Mouse (Mus musculus) forebrain, embryonic 12.5 days (tissue): ENCODE data around the gene Ggcx. TPM values are rescaled to one million over a fixed set of nuclear protein-coding genes. Genes with fewer than 3 reads are reported as not detected.
"Not testable (repeated sequence)": the region's sequence is repeated elsewhere in the genome, so short reads cannot be mapped to it uniquely, and the experiment has no call there.

ENCODE experiments used
- ATAC-seq: fragments of 200-750 bp; cut with Nextera tagmentation; 2 replicates; pipeline ENCODE4 v1.8.0; 2017; ENCODE audit warnings: moderate TSS enrichment; ENCODE audit not compliant: low FRiP score
- H3K27ac ChIP-seq: fragments of 300-500 bp; sonication (generic); 2 replicates; pipeline ENCODE4 v1.5.1; 2016; ENCODE audit warnings: mild to moderate bottlenecking
- H3K27me3 ChIP-seq: fragments of 300-500 bp; sonication (generic); 2 replicates; pipeline ENCODE4 v1.6.1; 2016; ENCODE audit warnings: mild to moderate bottlenecking
- H3K36me3 ChIP-seq: fragments of 300-500 bp; sonication (generic); replicated peaks from 2 replicates; pipeline ENCODE4 v1.6.1; 2016; ENCODE audit warnings: mild to moderate bottlenecking
- H3K4me1 ChIP-seq: fragments of 300-500 bp; sonication (generic); 2 replicates; pipeline ENCODE4 v1.6.1; 2016
- H3K4me2 ChIP-seq: fragments of 300-500 bp; sonication (generic); 2 replicates; pipeline ENCODE4 v1.6.1; 2016; ENCODE audit warnings: mild to moderate bottlenecking, moderate library complexity
- H3K4me3 ChIP-seq: fragments of 300-500 bp; sonication (generic); replicated peaks from 2 replicates; pipeline ENCODE4 v1.5.1; 2016; ENCODE audit warnings: mild to moderate bottlenecking
- H3K9ac ChIP-seq: fragments of 300-500 bp; sonication (generic); 2 replicates; pipeline ENCODE4 v1.6.1; 2016; ENCODE audit warnings: mild to moderate bottlenecking
- H3K9me3 ChIP-seq: fragments of 300-500 bp; sonication (generic); 2 replicates; pipeline ENCODE4 v1.6.1; 2016
- WGBS: fragments of 180-500 bp; shearing (Covaris S2); methylation state at CpG from one replicate; pipeline ENCODE4 v1.1.7; 2016; 5-methylcytosine and 5-hydroxymethylcytosine counted together
- polyA plus RNA-seq: library from polyadenylated mRNA; unstranded; fragments of >200 nt; fragmentation: Nextera tagmentation; extraction: Ambion mirVana; gene quantifications from 2 replicates; pipeline ENCODE4 v1.2.1, GENCODE M21; 2016

Gene Ggcx
- polyA plus RNA-seq, 1 experiment from 2014 or later: 19.1 TPM

- H3K27me3 ChIP-seq: no peaks in the 10 kb centered on the region
- H3K9me3 ChIP-seq: no peaks in the 10 kb centered on the region
- peak; percentile 33 for ATAC-seq
- H3K4me1 ChIP-seq: peaks cover 29% of the 10 kb centered on the region
- under 1% methylated on average over 56 of the region's 57 CpGs for WGBS
- H3K9ac ChIP-seq: peak overlapping the region; percentile 100
- peak overlapping the region; percentile 95 for H3K4me3 ChIP-seq
- H3K4me2 ChIP-seq: peak overlapping the region; percentile 86
- H3K27ac ChIP-seq: peak overlapping the region; percentile 98
- peaks cover 34% of the 10 kb centered on the region for H3K36me3 ChIP-seq
Observed at GRCm38 (mm10) chr6:72438862-72439354, 24.8 kb downstream of the Ggcx start.

GRCm38 (mm10) chr6:72439355-72440185, 25.5 kb downstream of the Ggcx start, which contains the start of gene Mat2a:
Gene Mat2a, minus strand, starts transcription at chr6:72439558.
- no peaks in the 10 kb centered on the region for H3K27me3 ChIP-seq
- H3K9ac ChIP-seq: peak within 1 kb of the TSS; percentile 100
- H3K36me3 ChIP-seq: peaks cover 29% of the 10 kb centered on the region
- H3K9me3 ChIP-seq: no peaks in the 10 kb centered on the region
- peak; percentile 91 for ATAC-seq
- peak within 1 kb of the TSS; percentile 95 for H3K4me3 ChIP-seq
- under 1% methylated on average over 77 of the region's 77 CpGs for WGBS
- peaks cover 29% of the 10 kb centered on the region for H3K4me1 ChIP-seq
- H3K27ac ChIP-seq: peak within 1 kb of the TSS; percentile 98
- H3K4me2 ChIP-seq: peak within 1 kb of the TSS; percentile 86

- Histone ChIP-seq H3K9ac (peak overlapping the region; percentile 100), H3K4me2 (peak overlapping the region; percentile 57), H3K4me1 (peaks cover 29% of the 10 kb centered on the region), H3K27me3 (no peaks in the 10 kb centered on the region), H3K36me3 (peaks cover 20% of the 10 kb centered on the region), H3K4me3 (peak overlapping the region; percentile 95), H3K9me3 (no peaks in the 10 kb centered on the region), H3K27ac (peak overlapping the region; percentile 98)
- ATAC-seq: no peak
- WGBS: 11% methylated on average over 17 of the region's 17 CpGs
Observed at GRCm38 (mm10) chr6:72440186-72440990, 26.3 kb downstream of the Ggcx start.

- H3K4me3 ChIP-seq: no peak overlapping the region
- H3K4me1 ChIP-seq: peaks cover 14% of the 10 kb centered on the region
- no peak overlapping the region for H3K9ac ChIP-seq
- no peaks in the 10 kb centered on the region for H3K36me3 ChIP-seq
- H3K9me3 ChIP-seq: no peaks in the 10 kb centered on the region
- H3K27me3 ChIP-seq: peaks cover 3% of the 10 kb centered on the region; the same call in 1 of the 2 replicates
- H3K4me2 ChIP-seq: no peak overlapping the region
- ATAC-seq: no peak
- H3K27ac ChIP-seq: no peak overlapping the region
- WGBS: 91% methylated on average over 1 of the region's 1 CpGs
Observed at GRCm38 (mm10) chr6:72442921-72443604, 29.0 kb downstream of the Ggcx start.

- no peaks in the 10 kb centered on the region for H3K9me3 ChIP-seq
- no peak overlapping the region for H3K4me2 ChIP-seq
- no peaks in the 10 kb centered on the region for H3K36me3 ChIP-seq
- H3K27me3 ChIP-seq: peaks cover 3% of the 10 kb centered on the region; the same call in 1 of the 2 replicates
- no peak overlapping the region for H3K9ac ChIP-seq
- H3K4me3 ChIP-seq: no peak overlapping the region
- no peak overlapping the region for H3K27ac ChIP-seq
- no peak for ATAC-seq
- H3K4me1 ChIP-seq: peaks cover 13% of the 10 kb centered on the region
Observed at GRCm38 (mm10) chr6:72445011-72445410, 30.9 kb downstream of the Ggcx start.

- 84% methylated on average over 2 of the region's 2 CpGs for WGBS
- no peak overlapping the region for H3K4me3 ChIP-seq
- no peaks in the 10 kb centered on the region for H3K9me3 ChIP-seq
- no peak overlapping the region for H3K4me2 ChIP-seq
- no peak overlapping the region for H3K27ac ChIP-seq
- no peaks in the 10 kb centered on the region for H3K4me1 ChIP-seq
- no peak for ATAC-seq
- H3K9ac ChIP-seq: no peak overlapping the region
- peaks cover 3% of the 10 kb centered on the region; the same call in 1 of the 2 replicates for H3K27me3 ChIP-seq
- no peaks in the 10 kb centered on the region for H3K36me3 ChIP-seq
Observed at GRCm38 (mm10) chr6:72447487-72447886, 33.4 kb downstream of the Ggcx start.

GRCm38 (mm10) chr6:72451778-72452177, 37.7 kb downstream of the Ggcx start:
- not testable (repeated sequence) for H3K9me3 ChIP-seq, H3K36me3 ChIP-seq, H3K4me3 ChIP-seq, H3K4me2 ChIP-seq, H3K4me1 ChIP-seq, H3K27ac ChIP-seq, ATAC-seq, H3K9ac ChIP-seq, H3K27me3 ChIP-seq
- 72% methylated on average over 2 of the region's 2 CpGs for WGBS

- Histone ChIP-seq H3K4me3 (no peak overlapping the region), H3K27ac (no peak overlapping the region), H3K9me3 (no peaks in the 10 kb centered on the region), H3K9ac (no peak overlapping the region), H3K4me1 (no peaks in the 10 kb centered on the region), H3K36me3 (no peaks in the 10 kb centered on the region), H3K4me2 (no peak overlapping the region), H3K27me3 (no peaks in the 10 kb centered on the region)
- WGBS: 86% methylated on average over 1 of the region's 2 CpGs
- ATAC-seq: no peak
Observed at GRCm38 (mm10) chr6:72452329-72452728, 38.2 kb downstream of the Ggcx start.

GRCm38 (mm10) chr6:72453578-72453977, 39.5 kb downstream of the Ggcx start:
- 68% methylated on average over 3 of the region's 3 CpGs for WGBS

GRCm38 (mm10) chr6:72454072-72454746, 40.1 kb downstream of the Ggcx start:
- ATAC-seq: no peak
- Histone ChIP-seq H3K9ac (no peak overlapping the region), H3K4me2 (no peak overlapping the region), H3K4me1 (no peaks in the 10 kb centered on the region), H3K27ac (no peak overlapping the region), H3K4me3 (no peak overlapping the region), H3K36me3 (no peaks in the 10 kb centered on the region), H3K27me3 (no peaks in the 10 kb centered on the region), H3K9me3 (no peaks in the 10 kb centered on the region)
- 71% methylated on average over 7 of the region's 7 CpGs for WGBS

More at GRCm38 (mm10) chr6:72453578-72453977, 39.5 kb downstream of the Ggcx start:
- no peak for ATAC-seq
- H3K27ac ChIP-seq: no peak overlapping the region
- H3K27me3 ChIP-seq: no peaks in the 10 kb centered on the region
- H3K36me3 ChIP-seq: no peaks in the 10 kb centered on the region
- H3K4me1 ChIP-seq: no peaks in the 10 kb centered on the region
- H3K9me3 ChIP-seq: no peaks in the 10 kb centered on the region
- no peak overlapping the region for H3K4me3 ChIP-seq
- H3K4me2 ChIP-seq: no peak overlapping the region
- no peak overlapping the region for H3K9ac ChIP-seq

- WGBS: 73% methylated on average over 7 of the region's 7 CpGs
- Histone ChIP-seq H3K27me3 (no peaks in the 10 kb centered on the region), H3K9ac (no peak overlapping the region), H3K36me3 (no peaks in the 10 kb centered on the region), H3K4me3 (no peak overlapping the region), H3K4me2 (no peak overlapping the region), H3K4me1 (no peaks in the 10 kb centered on the region), H3K9me3 (no peaks in the 10 kb centered on the region), H3K27ac (no peak overlapping the region)
- ATAC-seq: no peak
Observed at GRCm38 (mm10) chr6:72454833-72455373, 40.8 kb downstream of the Ggcx start.
